Mouse (Mus musculus) lung, adult 2 months (tissue): ENCODE measurements around the gene Irf9.

ENCODE experiments used
- CTCF ChIP-seq: fragments of 200-500 bp; IDR thresholded peaks from 2 replicates; pipeline ENCODE4 v1.5.1; 2011; ENCODE audit warnings: mild to moderate bottlenecking, low read length, control low read depth; ENCODE audit not compliant: insufficient read depth
- POLR2A ChIP-seq: fragments of 200-500 bp; IDR thresholded peaks from 2 replicates; pipeline ENCODE4 v1.6.1; 2011; ENCODE audit warnings: low read depth, mild to moderate bottlenecking, control low read depth, low read length, borderline replicate concordance; ENCODE audit errors: extremely low read depth

- TF ChIP-seq CTCF, result no peak
- TF ChIP-seq POLR2A, result no peak
Observed at GRCm38 (mm10) chr14:55563249-55563648, 40.1 kb upstream of the Irf9 start.
